Mouse (Mus musculus) forebrain, embryonic 11.5 days (tissue): ENCODE data around the gene Fancd2os. TPM values are rescaled to one million over a fixed set of nuclear protein-coding genes. Genes with fewer than 3 reads are reported as not detected.
A peak's percentile ranks its signal among the peaks of the same experiment; 100 is the strongest.

Experiments
- ATAC-seq: fragments of 200-750 bp; cut with Nextera tagmentation; replicated peaks from 2 replicates; pipeline ENCODE4 v1.8.0; 2017; ENCODE audit warnings: moderate TSS enrichment; ENCODE audit not compliant: low FRiP score
- DNase-seq: peaks from one replicate; pipeline ENCODE4 v3.0.0-alpha.2; 2017; ENCODE audit warnings: low spot score
- H3K27ac ChIP-seq: fragments of 300-500 bp; sonication (generic); 2 replicates; pipeline ENCODE4 v1.5.1; 2014; ENCODE audit warnings: low read depth, low read length
- H3K27me3 ChIP-seq: fragments of 300-500 bp; sonication (generic); 2 replicates; pipeline ENCODE4 v1.6.1; 2014; ENCODE audit warnings: mild to moderate bottlenecking, low read length, mixed read lengths; ENCODE audit not compliant: control insufficient read depth, insufficient read depth
- H3K36me3 ChIP-seq: fragments of 300-500 bp; sonication (generic); 2 replicates; pipeline ENCODE4 v1.6.1; 2014; ENCODE audit warnings: mild to moderate bottlenecking, low read length, moderate library complexity, mixed read lengths; ENCODE audit not compliant: control insufficient read depth, insufficient read depth
- H3K4me1 ChIP-seq: fragments of 300-500 bp; sonication (generic); replicated peaks from 2 replicates; pipeline ENCODE4 v1.6.1; 2014; ENCODE audit warnings: low read length, mixed read lengths; ENCODE audit not compliant: control insufficient read depth, insufficient read depth
- H3K4me2 ChIP-seq: fragments of 300-500 bp; sonication (generic); 2 replicates; pipeline ENCODE4 v1.6.1; 2014; ENCODE audit warnings: low read depth, mild to moderate bottlenecking, low read length, moderate library complexity, mixed read lengths; ENCODE audit not compliant: severe bottlenecking
- H3K4me3 ChIP-seq: fragments of 300-500 bp; sonication (generic); 2 replicates; pipeline ENCODE4 v1.5.1; 2014; ENCODE audit warnings: low read depth, low read length
- H3K9ac ChIP-seq: fragments of 300-500 bp; sonication (generic); 2 replicates; pipeline ENCODE4 v1.6.1; 2014; ENCODE audit warnings: low read length
- H3K9me3 ChIP-seq: fragments of 300-500 bp; sonication (generic); 2 replicates; pipeline ENCODE4 v1.6.1; 2016; ENCODE audit warnings: low read length, mixed read lengths; ENCODE audit not compliant: control insufficient read depth
- WGBS: fragments of 180-500 bp; shearing (Covaris S2); extraction: QIAGEN DNeasy Blood & Tissue Kit; methylation state at CpG from one replicate; pipeline ENCODE4 v1.1.7; 2014; 5-methylcytosine and 5-hydroxymethylcytosine counted together
- polyA plus RNA-seq: library from polyadenylated mRNA; unstranded; fragments of >200 nt; fragmentation: Nextera tagmentation; extraction: Ambion mirVana; gene quantifications from 2 replicates; pipeline ENCODE4 v1.2.1, GENCODE M21; 2014

The Fancd2os gene
- 0.24 TPM in 1 of 2 replicates, not detected in the other for polyA plus RNA-seq

DNA sequence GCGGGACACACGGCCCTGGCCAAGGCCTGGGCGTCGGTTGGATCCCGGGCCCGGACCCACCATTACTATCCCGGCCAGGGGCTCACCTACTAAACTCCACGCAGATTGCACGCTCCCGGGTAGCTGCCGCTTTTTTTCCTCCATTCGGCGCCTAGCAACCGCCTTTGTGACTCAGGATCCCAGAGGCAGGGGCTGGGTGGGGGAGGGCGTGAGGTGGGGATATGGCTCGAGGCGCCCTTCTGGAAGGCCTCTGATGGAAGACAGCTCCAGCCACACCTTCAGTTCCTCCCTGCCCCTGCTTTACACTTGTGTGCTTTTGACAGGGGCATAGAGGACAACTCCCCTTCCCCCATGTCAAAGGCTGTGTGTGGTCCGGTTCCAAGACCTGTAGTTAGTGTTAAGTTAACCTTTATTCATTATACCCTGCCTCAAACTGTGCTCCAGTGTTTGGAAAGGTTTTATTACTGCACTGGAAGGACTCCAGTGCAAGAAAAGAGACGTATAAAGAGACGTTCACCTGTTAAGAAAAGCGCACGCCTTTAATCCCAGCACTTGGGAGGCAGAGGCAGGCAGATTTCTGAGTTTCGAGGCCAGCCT lies at the start of gene Fancd2os:
TSS of gene Fancd2os (minus strand) at position 173 of the 597 bp plus-strand sequence.
- peaks cover 5% of the 10 kb centered on the region; the same call in 1 of the 2 replicates for H3K4me1 ChIP-seq
- H3K4me3 ChIP-seq: no peak within 1 kb of the TSS
- H3K9me3 ChIP-seq: no peaks in the 10 kb centered on the region
- H3K4me2 ChIP-seq: peak within 1 kb of the TSS; percentile 21; the same call in 1 of the 2 replicates
- peak within 1 kb of the TSS; percentile 41 for H3K9ac ChIP-seq
- no peaks in the 10 kb centered on the region for H3K36me3 ChIP-seq
- H3K27ac ChIP-seq: no peak within 1 kb of the TSS
- WGBS: 48% methylated on average over 23 of the region's 23 CpGs
- DNase-seq (peak; percentile 63), ATAC-seq (no peak)
- no peaks in the 10 kb centered on the region for H3K27me3 ChIP-seq

DNA sequence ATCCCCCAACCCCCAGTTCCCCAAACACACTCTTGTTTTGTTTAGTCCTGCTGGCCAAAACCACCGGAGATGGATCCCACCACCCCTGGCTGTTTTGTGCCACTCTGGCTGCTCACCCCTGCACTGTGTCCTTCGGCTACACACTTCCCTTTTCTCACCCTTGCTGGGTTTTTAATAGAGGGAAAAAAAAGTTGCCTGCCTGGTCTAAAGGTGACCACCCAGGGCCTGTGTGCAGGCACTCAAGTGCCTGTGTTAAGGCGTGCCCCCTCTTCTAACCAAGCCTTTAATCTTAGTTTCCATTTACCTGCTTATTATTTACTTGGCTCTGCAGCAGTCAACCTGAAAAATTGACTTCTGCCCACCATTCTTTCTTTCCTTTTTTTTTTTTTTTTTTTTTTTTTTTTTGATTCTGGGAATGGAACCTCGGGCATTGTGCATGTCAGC lies 49.7 kb upstream of the Fancd2os start:
- Histone ChIP-seq H3K4me2 (no peak overlapping the region), H3K4me3 (no peak overlapping the region), H3K9me3 (no peaks in the 10 kb centered on the region), H3K27me3 (no peaks in the 10 kb centered on the region), H3K9ac (no peak overlapping the region), H3K27ac (no peak overlapping the region), H3K4me1 (no peaks in the 10 kb centered on the region), H3K36me3 (no peaks in the 10 kb centered on the region)
- WGBS: 84% methylated on average over 4 of the region's 4 CpGs
- DNase-seq (no peak), ATAC-seq (no peak)

DNA sequence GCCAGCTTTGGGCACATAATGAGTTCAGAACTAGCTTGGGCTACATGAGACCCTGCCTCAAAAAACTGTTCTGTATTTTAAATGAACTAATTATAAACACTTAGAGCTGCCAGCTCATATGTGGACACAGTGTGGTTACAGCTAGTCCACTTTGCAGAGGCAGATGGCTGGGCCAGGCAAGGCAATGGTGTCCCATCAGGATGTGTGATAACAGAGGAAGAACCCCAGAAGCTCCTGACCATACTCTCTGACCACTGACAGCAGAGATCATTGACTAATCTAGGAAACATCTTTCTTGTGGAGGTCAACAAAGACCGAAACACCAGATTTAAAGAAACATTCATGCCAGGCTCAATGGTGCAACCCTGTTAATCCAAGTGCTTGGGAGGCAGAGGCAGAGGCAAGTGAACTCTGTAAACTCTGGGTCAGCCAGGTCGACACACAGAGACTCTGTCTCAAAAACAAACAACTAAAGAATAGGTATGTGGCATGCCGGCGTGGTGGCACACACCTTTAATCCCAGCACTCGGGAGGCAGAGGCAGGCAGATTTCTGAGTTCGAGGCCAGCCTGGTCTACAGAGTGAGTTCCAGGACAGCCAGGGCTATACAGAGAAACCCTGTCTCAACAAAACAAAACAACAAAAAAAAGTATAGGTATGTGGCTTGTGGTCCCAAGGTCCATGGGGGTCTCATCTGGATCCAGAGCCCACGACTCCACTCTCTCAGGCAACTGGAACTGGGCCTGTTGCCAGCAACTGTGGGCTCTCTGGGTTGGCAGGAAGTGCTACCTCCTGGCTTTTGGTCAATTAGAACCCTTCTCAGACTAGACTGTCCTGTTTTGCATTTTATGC lies 49.1 kb upstream of the Fancd2os start:
- ATAC-seq (no peak), DNase-seq (no peak)
- 82% methylated on average over 7 of the region's 7 CpGs for WGBS
- no peaks in the 10 kb centered on the region for H3K27me3 ChIP-seq
- no peak overlapping the region for H3K4me3 ChIP-seq
- H3K9me3 ChIP-seq: no peaks in the 10 kb centered on the region
- no peak overlapping the region for H3K4me2 ChIP-seq
- H3K36me3 ChIP-seq: no peaks in the 10 kb centered on the region
- H3K27ac ChIP-seq: no peak overlapping the region
- no peaks in the 10 kb centered on the region for H3K4me1 ChIP-seq
- no peak overlapping the region for H3K9ac ChIP-seq

DNA sequence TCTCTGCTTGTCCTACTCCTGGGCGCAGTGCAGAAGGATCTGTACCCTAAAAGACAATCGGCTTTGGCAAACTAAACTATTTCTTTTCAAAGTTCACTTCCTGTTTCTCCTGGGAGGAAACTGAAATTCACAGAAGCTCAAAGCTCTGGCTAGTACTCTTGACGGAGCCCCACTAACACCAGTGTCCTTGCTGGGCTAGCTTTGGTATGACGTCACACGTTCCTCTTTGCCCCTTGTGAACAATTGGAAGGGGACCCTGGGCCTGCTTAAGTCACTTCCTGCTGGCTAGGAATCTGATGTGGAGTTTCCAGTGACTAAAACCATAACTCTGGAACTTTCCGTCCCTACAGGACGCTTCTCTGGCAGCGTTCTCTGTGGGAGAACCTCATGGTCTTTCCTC lies 44.3 kb upstream of the Fancd2os start:
- 89% methylated on average over 8 of the region's 8 CpGs for WGBS
- Histone ChIP-seq H3K4me1 (no peaks in the 10 kb centered on the region), H3K4me3 (no peak overlapping the region), H3K9me3 (no peaks in the 10 kb centered on the region), H3K9ac (no peak overlapping the region), H3K36me3 (no peaks in the 10 kb centered on the region), H3K27me3 (no peaks in the 10 kb centered on the region), H3K27ac (no peak overlapping the region), H3K4me2 (no peak overlapping the region)
- DNase-seq: no peak
- no peak for ATAC-seq

DNA sequence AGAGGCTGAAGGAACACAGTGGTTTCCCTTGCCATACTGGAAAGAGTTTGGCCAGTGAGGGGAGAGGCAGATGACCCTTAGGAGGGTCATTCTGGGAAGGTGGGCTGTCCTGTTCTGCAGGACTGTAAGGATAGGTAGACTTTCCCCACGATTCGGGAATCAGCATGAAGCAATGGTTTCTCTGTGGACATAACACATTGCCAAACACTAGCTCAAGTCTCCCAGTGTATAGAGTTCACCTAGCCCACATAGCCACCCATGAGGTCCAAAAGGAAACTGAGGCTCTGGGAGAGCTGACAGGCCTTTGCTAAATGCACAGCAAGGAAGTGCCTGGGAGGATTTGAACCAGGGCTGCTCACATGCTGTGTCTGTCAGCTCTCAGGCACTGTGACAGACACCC lies 43.5 kb upstream of the Fancd2os start:
- Histone ChIP-seq H3K36me3 (no peaks in the 10 kb centered on the region), H3K4me1 (no peaks in the 10 kb centered on the region), H3K9ac (no peak overlapping the region), H3K4me2 (no peak overlapping the region), H3K4me3 (no peak overlapping the region), H3K27ac (no peak overlapping the region), H3K27me3 (no peaks in the 10 kb centered on the region), H3K9me3 (no peaks in the 10 kb centered on the region)
- no peak for ATAC-seq
- WGBS: 89% methylated on average over 2 of the region's 2 CpGs
- DNase-seq: no peak

DNA sequence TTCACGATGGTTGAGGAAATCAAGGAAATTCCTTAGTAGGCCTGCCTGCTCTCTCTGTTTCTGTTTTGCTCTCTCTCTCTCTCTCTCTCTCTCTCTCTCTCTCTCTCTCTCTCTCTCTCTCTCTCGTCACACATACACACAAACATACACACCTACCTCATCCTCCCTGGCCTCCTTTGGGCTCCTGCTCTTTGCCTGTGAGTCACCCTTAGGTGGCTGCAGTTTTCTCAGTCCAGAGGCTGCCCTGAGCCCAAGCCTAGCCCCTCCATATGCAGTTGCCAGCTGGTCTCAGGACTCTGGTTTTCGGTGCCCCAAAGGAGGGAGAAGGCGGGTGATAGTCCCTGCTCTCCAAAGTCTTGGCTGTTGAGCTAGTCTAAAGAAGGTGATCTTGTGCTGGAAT lies 42.5 kb upstream of the Fancd2os start:
- ATAC-seq: no peak
- Histone ChIP-seq H3K4me2 (no peak overlapping the region), H3K4me1 (no peaks in the 10 kb centered on the region), H3K27me3 (no peaks in the 10 kb centered on the region), H3K9me3 (no peaks in the 10 kb centered on the region), H3K4me3 (no peak overlapping the region), H3K9ac (no peak overlapping the region), H3K27ac (no peak overlapping the region), H3K36me3 (no peaks in the 10 kb centered on the region)
- WGBS: 72% methylated on average over 4 of the region's 4 CpGs
- no peak for DNase-seq

DNA sequence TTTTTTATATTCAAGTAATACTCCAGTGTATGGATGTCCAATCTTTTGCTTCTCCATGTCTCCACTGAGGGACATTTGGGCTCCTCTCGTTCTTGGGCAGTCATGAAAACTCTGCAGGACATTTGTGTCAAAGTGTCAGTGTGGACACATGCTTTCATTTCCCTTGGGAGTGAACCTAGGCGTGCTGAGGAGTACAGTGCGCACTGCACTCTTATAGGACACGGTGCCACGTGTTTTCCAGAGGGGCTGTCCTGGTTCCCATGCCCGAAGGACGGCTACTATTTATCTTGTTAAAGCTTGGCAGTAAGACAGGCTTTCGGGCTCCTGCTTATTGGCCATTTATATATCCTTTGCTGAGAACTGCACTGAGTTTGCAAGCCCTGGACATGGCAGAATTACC lies 42.1 kb upstream of the Fancd2os start:
- WGBS: 87% methylated on average over 8 of the region's 8 CpGs
- ATAC-seq: no peak

DNA sequence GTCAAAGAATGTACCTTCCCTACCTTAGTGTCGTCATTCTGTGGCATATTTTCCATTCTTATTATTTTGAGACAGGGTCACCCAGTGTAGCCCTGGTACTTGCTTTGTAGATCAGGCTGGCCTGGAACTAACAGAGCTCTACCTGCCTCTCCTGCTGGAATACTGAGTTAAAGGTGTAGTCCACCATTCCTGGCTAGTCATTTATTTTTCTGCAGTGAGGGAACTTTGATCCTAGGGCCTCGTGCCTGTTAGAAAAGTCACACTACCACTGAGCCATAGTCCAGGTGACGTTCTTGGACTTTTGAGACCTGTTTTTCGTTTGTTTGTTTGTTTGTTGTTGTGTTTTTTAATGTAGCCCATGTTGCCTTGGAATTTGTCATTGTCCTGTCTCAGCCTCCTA lies 38.7 kb upstream of the Fancd2os start:
- WGBS: 88% methylated on average over 4 of the region's 4 CpGs
- DNase-seq (no peak), ATAC-seq (no peak)
- Histone ChIP-seq H3K9me3 (no peaks in the 10 kb centered on the region), H3K27ac (no peak overlapping the region), H3K36me3 (no peaks in the 10 kb centered on the region), H3K4me2 (no peak overlapping the region), H3K4me1 (no peaks in the 10 kb centered on the region), H3K27me3 (no peaks in the 10 kb centered on the region), H3K4me3 (no peak overlapping the region), H3K9ac (no peak overlapping the region)

More for the DNA sequence above, 42.1 kb upstream of the Fancd2os start:
- Histone ChIP-seq H3K36me3 (no peaks in the 10 kb centered on the region), H3K4me3 (no peak overlapping the region), H3K9me3 (no peaks in the 10 kb centered on the region), H3K27ac (no peak overlapping the region), H3K4me2 (no peak overlapping the region), H3K9ac (no peak overlapping the region), H3K4me1 (no peaks in the 10 kb centered on the region), H3K27me3 (no peaks in the 10 kb centered on the region)
- no peak for DNase-seq
